ENCODE assay signal across 40 mouse cellular contexts in genomic region chr16:48832055-48832454, GRCm38 (mm10). TPM values are rescaled to one million over a fixed set of nuclear protein-coding genes. Genes with fewer than 3 reads are reported as not detected.
"Had no signal": no experiment of that assay in that cellular context is flagged by ENCODE, and none has a peak within 500 bp of the region (broad histone marks: within the 10 kb centered on the region; RNA-seq: fewer than 3 reads in every experiment).

No protein-coding gene starts in this region.

- H3K36me3 ChIP-seq: heart, embryonic 13.5 days; heart, embryonic 15.5 days; hindbrain, embryonic 13.5 days; hindbrain, embryonic 15.5 days; kidney, embryonic 15.5 days; limb, embryonic 13.5 days; limb, embryonic 15.5 days had no signal

- ATAC-seq: hindbrain, postnatal 0 days; intestine, embryonic 16.5 days had no signal

- H3K27me3 ChIP-seq: heart, embryonic 13.5 days; heart, embryonic 15.5 days; hindbrain, embryonic 13.5 days; hindbrain, embryonic 15.5 days; kidney, embryonic 15.5 days; limb, embryonic 13.5 days; limb, embryonic 15.5 days had no signal

- H3K9me3 ChIP-seq: heart, embryonic 13.5 days; heart, embryonic 15.5 days; hindbrain, embryonic 13.5 days; hindbrain, embryonic 15.5 days; kidney, embryonic 15.5 days; limb, embryonic 13.5 days; limb, embryonic 15.5 days had no signal

- H3K4me2 ChIP-seq: heart, embryonic 11.5 days; heart, embryonic 13.5 days; heart, embryonic 15.5 days; hindbrain, embryonic 13.5 days; hindbrain, embryonic 15.5 days; kidney, embryonic 15.5 days; limb, embryonic 13.5 days; limb, embryonic 15.5 days; liver, embryonic 11.5 days had no signal

- H3K4me1 ChIP-seq: heart, embryonic 13.5 days; heart, embryonic 15.5 days; hindbrain, embryonic 13.5 days; hindbrain, embryonic 15.5 days; kidney, embryonic 15.5 days; limb, embryonic 13.5 days; limb, embryonic 15.5 days had no signal

- H3K9ac ChIP-seq: heart, embryonic 13.5 days; heart, embryonic 15.5 days; hindbrain, embryonic 13.5 days; hindbrain, embryonic 15.5 days; kidney, embryonic 15.5 days; limb, embryonic 13.5 days; limb, embryonic 15.5 days had no signal

- DNase-seq: gastrocnemius, postnatal 10 days; gastrocnemius, postnatal 36 days; heart, adult 11 months; heart, adult 2 months; heart, postnatal 14 days; heart, postnatal 36 days; kidney, adult 11 months; kidney, adult 2 months; kidney, adult 9 months; kidney, postnatal 14 days; kidney, postnatal 36 days; layer of hippocampus, adult 9-11 months; layer of hippocampus, postnatal 36 days; left cerebral cortex, postnatal 4 days had no signal

- H3K27ac ChIP-seq: heart, adult 2 months; heart, embryonic 13.5 days; heart, embryonic 15.5 days; hindbrain, embryonic 13.5 days; hindbrain, embryonic 15.5 days; hindbrain, postnatal 0 days; kidney, embryonic 15.5 days; kidney, postnatal 0 days; limb, embryonic 13.5 days; limb, embryonic 15.5 days had no signal

- H3K4me3 ChIP-seq: heart, adult 2 months; heart, embryonic 13.5 days; heart, embryonic 15.5 days; hindbrain, embryonic 13.5 days; hindbrain, embryonic 15.5 days; kidney, embryonic 15.5 days; limb, embryonic 13.5 days; limb, embryonic 15.5 days had no signal

RNA-seq across cellular contexts. Expression of gene Retnla, which starts 10.3 kb away (rescaled TPM):
- total RNA-seq: hematopoietic stem cell, adult 5-6 weeks; hindbrain, postnatal 0 days; layer of hippocampus, adult 18-20 months; layer of hippocampus, adult 8-10 months; layer of hippocampus, postnatal 36 days; left cerebral cortex, adult 18-20 months; left cerebral cortex, adult 8-10 months; left cerebral cortex, postnatal 10 days; left cerebral cortex, postnatal 25 days; left cerebral cortex, postnatal 4 days had no signal
- polyA plus RNA-seq: heart, embryonic 11.5 days; heart, embryonic 13.5 days; hindbrain, embryonic 11.5 days; hindbrain, embryonic 13.5 days; hindbrain, embryonic 15.5 days; hindbrain, postnatal 0 days; intestine, embryonic 14.5 days; intestine, embryonic 16.5 days; kidney, embryonic 15.5 days; kidney, postnatal 0 days; limb, embryonic 11.5 days; limb, embryonic 13.5 days; limb, embryonic 15.5 days; liver, embryonic 11.5 days had no signal

RNA-seq across cellular contexts. Expression of gene Retnlb, which starts 15.4 kb away (rescaled TPM):
- total RNA-seq: gastrocnemius, adult 18-20 months; gastrocnemius, postnatal 10 days; gastrocnemius, postnatal 36 days; heart, adult 2 months; heart, postnatal 14 days; heart, postnatal 36 days; hematopoietic stem cell, adult 5-6 weeks; hindbrain, postnatal 0 days; layer of hippocampus, adult 18-20 months; layer of hippocampus, adult 8-10 months; layer of hippocampus, postnatal 14 days; layer of hippocampus, postnatal 36 days; left cerebral cortex, adult 18-20 months; left cerebral cortex, adult 8-10 months; left cerebral cortex, postnatal 10 days; left cerebral cortex, postnatal 25 days; left cerebral cortex, postnatal 4 days had no signal
- polyA plus RNA-seq: gonadal fat pad, adult 2 months; heart, adult 2 months; heart, embryonic 11.5 days; heart, embryonic 13.5 days; heart, embryonic 15.5 days; heart, postnatal 0 days; hindbrain, embryonic 11.5 days; hindbrain, embryonic 13.5 days; hindbrain, embryonic 15.5 days; hindbrain, postnatal 0 days; intestine, embryonic 14.5 days; intestine, embryonic 16.5 days; kidney, adult 2 months; kidney, embryonic 15.5 days; kidney, postnatal 0 days; limb, embryonic 11.5 days; limb, embryonic 13.5 days; limb, embryonic 15.5 days; liver, embryonic 11.5 days had no signal

RNA-seq across cellular contexts. Expression of gene Retnlg, which starts 40.4 kb away (rescaled TPM):
- total RNA-seq: gastrocnemius, adult 18-20 months; gastrocnemius, postnatal 36 days; hindbrain, postnatal 0 days; layer of hippocampus, adult 18-20 months; layer of hippocampus, adult 8-10 months; layer of hippocampus, postnatal 14 days; layer of hippocampus, postnatal 36 days; left cerebral cortex, adult 18-20 months; left cerebral cortex, adult 8-10 months; left cerebral cortex, postnatal 10 days; left cerebral cortex, postnatal 25 days; left cerebral cortex, postnatal 4 days had no signal
- polyA plus RNA-seq: heart, embryonic 11.5 days; heart, embryonic 13.5 days; hindbrain, embryonic 11.5 days; intestine, embryonic 14.5 days; limb, embryonic 11.5 days; limb, embryonic 13.5 days; liver, embryonic 11.5 days had no signal
